Mouse (Mus musculus) brain, embryonic 14.5 days (tissue): ENCODE data around the gene Pdzk1.

Experiments used
- CTCF ChIP-seq: fragments of 200-500 bp; IDR thresholded peaks from 2 replicates; pipeline ENCODE4 v1.5.1; 2012; ENCODE audit warnings: inconsistent platforms, mild to moderate bottlenecking, moderate library complexity, borderline replicate concordance; ENCODE audit not compliant: insufficient read depth, insufficient read length; ENCODE audit errors: extremely low read depth
- POLR2A ChIP-seq: fragments of 200-500 bp; IDR thresholded peaks from 2 replicates; pipeline ENCODE4 v1.6.1; 2012; ENCODE audit warnings: mild to moderate bottlenecking, inconsistent platforms, borderline replicate concordance; ENCODE audit not compliant: poor library complexity, insufficient read depth, insufficient read length, severe bottlenecking; ENCODE audit errors: extremely low read depth

GRCm38 (mm10) chr3:96828984-96829383 lies at the start of gene Pdzk1, which contains the start of gene Cd160:
- TF ChIP-seq POLR2A (no peak), CTCF (no peak)
